Mouse (Mus musculus) spleen, postnatal 4 days (tissue): ENCODE data around the gene Unc5b.
A peak's percentile ranks its signal among the peaks of the same experiment; 100 is the strongest.
"Not testable (repeated sequence)": the region's sequence is repeated elsewhere in the genome, so short reads cannot be mapped to it uniquely, and the experiment has no call there.

Experiments
- DNase-seq, 2 experiments: peaks; one replicate each; pipeline ENCODE4 v3.0.0; 2022; ENCODE audit warnings: low spot score in 2 of 2

Gene Unc5b

GRCm38 (mm10) chr10:60753941-60754340, 77.4 kb downstream of the Unc5b start:
- DNase-seq = no peak

- peak; percentile 37 to 72 for DNase-seq
Measured at GRCm38 (mm10) chr10:60753261-60753660, 78.1 kb downstream of the Unc5b start.

- DNase-seq = peak; percentile 98 to 99
Measured at GRCm38 (mm10) chr10:60752040-60753020, 79.1 kb downstream of the Unc5b start, which contains the start of gene Slc29a3. Gene Slc29a3, minus strand, starts transcription at chr10:60752794.

- no peak for DNase-seq
Measured at GRCm38 (mm10) chr10:60747667-60748212, 83.6 kb downstream of the Unc5b start.

GRCm38 (mm10) chr10:60746512-60746911, 84.9 kb downstream of the Unc5b start:
- DNase-seq = no peak

- DNase-seq = no peak
Measured at GRCm38 (mm10) chr10:60744543-60745290, 86.7 kb downstream of the Unc5b start.

- DNase-seq = no peak
Measured at GRCm38 (mm10) chr10:60743681-60744080, 87.7 kb downstream of the Unc5b start.

- no peak for DNase-seq
Measured at GRCm38 (mm10) chr10:60742942-60743341, 88.4 kb downstream of the Unc5b start.

GRCm38 (mm10) chr10:60742296-60742695, 89.1 kb downstream of the Unc5b start:
- DNase-seq = not testable (repeated sequence)

- peak in 1 of 2 experiments; percentile 19 for DNase-seq
Measured at GRCm38 (mm10) chr10:60741435-60741834, 89.9 kb downstream of the Unc5b start.

- no peak for DNase-seq
Measured at GRCm38 (mm10) chr10:60739619-60740363, 91.6 kb downstream of the Unc5b start.

- no peak for DNase-seq
Measured at GRCm38 (mm10) chr10:60737886-60738640, 93.3 kb downstream of the Unc5b start.

GRCm38 (mm10) chr10:60737169-60737728, 94.1 kb downstream of the Unc5b start:
- DNase-seq = no peak

GRCm38 (mm10) chr10:60735737-60736136, 95.6 kb downstream of the Unc5b start:
- DNase-seq = no peak

GRCm38 (mm10) chr10:60733471-60733870, 97.9 kb downstream of the Unc5b start:
- no peak for DNase-seq

GRCm38 (mm10) chr10:60732397-60732861, 99.0 kb downstream of the Unc5b start:
- no peak for DNase-seq

- DNase-seq = no peak
Measured at GRCm38 (mm10) chr10:60731742-60732141, 99.6 kb downstream of the Unc5b start.

GRCm38 (mm10) chr10:60727301-60727700, 104.1 kb downstream of the Unc5b start:
- no peak for DNase-seq

GRCm38 (mm10) chr10:60726896-60727295, 104.5 kb downstream of the Unc5b start:
- DNase-seq = no peak

- no peak for DNase-seq
Measured at GRCm38 (mm10) chr10:60724496-60724895, 106.9 kb downstream of the Unc5b start.
